In genomic region chr14:34590743-34591675, GRCm38 (mm10) we compare ENCODE assay signal across 12 mouse cellular contexts. TPM values are rescaled to one million over a fixed set of nuclear protein-coding genes. Genes with fewer than 3 reads are reported as not detected.
A peak's percentile ranks its signal among the peaks of the same experiment; 100 is the strongest.
DNase-seq lines count a peak whose midpoint lies in the region; ATAC-seq and TF ChIP-seq lines count a peak whose summit lies in the region.
"Had no signal": no experiment of that assay in that cellular context is flagged by ENCODE, and none has a peak within 500 bp of the region (broad histone marks: within the 10 kb centered on the region; RNA-seq: fewer than 3 reads in every experiment).

No protein-coding gene starts in this region.

- TF ChIP-seq CTCF in gastrocnemius, adult 2 months (IDR thresholded peaks at IDR 0.05): no peak
- TF ChIP-seq CTCF in midbrain, postnatal 0 days (IDR thresholded peaks at IDR 0.05): no peak

- DNase-seq in gastrocnemius, adult 2 months: peak; percentile 61
- no peak for DNase-seq in gastrocnemius, postnatal 4 days (ENCODE audit: low spot score in 2 of 2)
- DNase-seq in midbrain, embryonic 10.5 days (ENCODE audit: low spot score): no peak
- DNase-seq in midbrain, postnatal 0 days (ENCODE audit: low spot score): no peak
- DNase-seq in telencephalon, adult 2 months (ENCODE audit: low read depth, low spot score): peak; percentile 62
- no peak for DNase-seq in cerebellum, postnatal 36 days
- DNase-seq: kidney, adult 11 months had no signal

- H3K4me3 ChIP-seq in gastrocnemius, adult 2 months: peak overlapping the region; percentile 48
- peak overlapping the region; percentile 14; the same call in 1 of the 2 replicates for H3K4me3 ChIP-seq in midbrain, embryonic 10.5 days
- H3K4me3 ChIP-seq in midbrain, postnatal 0 days (ENCODE audit: low read depth, low read length): no peak overlapping the region
- H3K4me3 ChIP-seq in hindbrain, embryonic 12.5 days: no peak overlapping the region

- H3K4me2 ChIP-seq in midbrain, postnatal 0 days (ENCODE audit: low read depth, low read length, poor library complexity, severe bottlenecking): no peak overlapping the region
- 0 out of 2 replicates have a peak overlapping the region, but pooled peaks have one; percentile 17 for H3K4me2 ChIP-seq in hindbrain, embryonic 12.5 days (replicated peaks)

- H3K9ac ChIP-seq in midbrain, postnatal 0 days (replicated peaks; ENCODE audit: low read length, poor library complexity, severe bottlenecking): no peak overlapping the region
- H3K9ac ChIP-seq in hindbrain, embryonic 12.5 days: no peak overlapping the region

- no peak for ATAC-seq in midbrain, postnatal 0 days (ENCODE audit: low FRiP score)
- ATAC-seq in hindbrain, embryonic 12.5 days (ENCODE audit: low FRiP score): no peak
- no peak for ATAC-seq in CD4-positive, CD25-positive, alpha-beta regulatory T cell, adult 4 months

- H3K4me1 ChIP-seq in midbrain, embryonic 10.5 days: peaks cover 15% of the 10 kb centered on the region
- no peaks in the 10 kb centered on the region for H3K4me1 ChIP-seq in midbrain, postnatal 0 days (ENCODE audit: insufficient read depth, low read length)
- H3K4me1 ChIP-seq in hindbrain, embryonic 12.5 days: 0 out of 2 replicates have a peak, but pooled peaks cover 3% of the 10 kb centered on the region

- WGBS in midbrain, embryonic 10.5 days: 66% methylated on average over 24 of the region's 24 CpGs
- 54% methylated on average over 24 of the region's 24 CpGs for WGBS in midbrain, postnatal 0 days
- WGBS in hindbrain, embryonic 12.5 days: 65% methylated on average over 24 of the region's 24 CpGs

- H3K27ac ChIP-seq in gastrocnemius, adult 2 months: peak overlapping the region; percentile 99
- no peak overlapping the region for H3K27ac ChIP-seq in midbrain, embryonic 10.5 days (replicated peaks)
- H3K27ac ChIP-seq in midbrain, postnatal 0 days (ENCODE audit: low read depth, low read length): no peak overlapping the region
- no peak overlapping the region for H3K27ac ChIP-seq in hindbrain, embryonic 12.5 days
- H3K27ac ChIP-seq: macrophage had no signal

- H3K27me3 ChIP-seq in midbrain, embryonic 10.5 days (ENCODE audit: low read depth, poor library complexity, severe bottlenecking): no peaks in the 10 kb centered on the region
- no peaks in the 10 kb centered on the region for H3K27me3 ChIP-seq in midbrain, postnatal 0 days (ENCODE audit: insufficient read depth, low read length)
- no peaks in the 10 kb centered on the region for H3K27me3 ChIP-seq in hindbrain, embryonic 12.5 days

- H3K9me3 ChIP-seq in midbrain, embryonic 10.5 days (replicated peaks): no peaks in the 10 kb centered on the region
- no peaks in the 10 kb centered on the region for H3K9me3 ChIP-seq in midbrain, postnatal 0 days (ENCODE audit: low read length)
- no peaks in the 10 kb centered on the region for H3K9me3 ChIP-seq in hindbrain, embryonic 12.5 days (replicated peaks)

- intact Hi-C loops in gastrocnemius, adult 2 months (cut with DNase I): no loop called here

- no peaks in the 10 kb centered on the region for H3K36me3 ChIP-seq in midbrain, embryonic 10.5 days
- H3K36me3 ChIP-seq in midbrain, postnatal 0 days (ENCODE audit: insufficient read depth, low read length): no peaks in the 10 kb centered on the region
- no peaks in the 10 kb centered on the region for H3K36me3 ChIP-seq in hindbrain, embryonic 12.5 days

RNA-seq across cellular contexts. Expression of gene Ldb3, which starts 2.5 kb away (rescaled TPM):
- 1,000 to 10,000 TPM; 1,886 to 2,548 TPM for total RNA-seq in gastrocnemius, adult 2 months (2021)
- 1,000 to 10,000 TPM; 1,045 to 1,064 TPM for total RNA-seq in gastrocnemius, postnatal 4 days (2021)
- 0.02 TPM in 1 of 2 replicates, not detected in the other for polyA plus RNA-seq in midbrain, embryonic 10.5 days (2016; fragmentation: Nextera tagmentation; extraction: Ambion mirVana)
- 1.6 and 1.7 TPM in 2 replicates for total RNA-seq in midbrain, postnatal 0 days (2014; rRNA removed)
- 1.1 and 1.2 TPM in 2 replicates for polyA plus RNA-seq in midbrain, postnatal 0 days (2015; fragmentation: Nextera tagmentation; extraction: Ambion mirVana)
- 0.22 and 1.9 TPM in 2 replicates for polyA plus RNA-seq in hindbrain, embryonic 12.5 days (2016; fragmentation: Nextera tagmentation; extraction: Ambion mirVana)
- not detected for polyA plus RNA-seq in CD4-positive, CD25-positive, alpha-beta regulatory T cell, adult 4 months (2017; shearing (Covaris generic))
- polyA plus RNA-seq: macrophage had no signal

RNA-seq across cellular contexts. Expression of gene Opn4, which starts 8.9 kb away (rescaled TPM):
- not detected for total RNA-seq in gastrocnemius, adult 2 months (2021)
- total RNA-seq in gastrocnemius, postnatal 4 days (2021): under 1 TPM; 0.13 to 0.20 TPM
- polyA plus RNA-seq in midbrain, embryonic 10.5 days (2016; fragmentation: Nextera tagmentation; extraction: Ambion mirVana): 0.12 and 0.35 TPM in 2 replicates
- not detected in 2 replicates for total RNA-seq in midbrain, postnatal 0 days (2014; rRNA removed)
- polyA plus RNA-seq in midbrain, postnatal 0 days (2015; fragmentation: Nextera tagmentation; extraction: Ambion mirVana): 0.10 and 0.14 TPM in 2 replicates
- polyA plus RNA-seq in hindbrain, embryonic 12.5 days (2016; fragmentation: Nextera tagmentation; extraction: Ambion mirVana): not detected in 2 replicates
- polyA plus RNA-seq in CD4-positive, CD25-positive, alpha-beta regulatory T cell, adult 4 months (2017; shearing (Covaris generic)): not detected
- total RNA-seq: adrenal gland, adult 18-20 months had no signal
- polyA plus RNA-seq: macrophage; stomach, embryonic 14.5 days had no signal

Comparison
In these comparisons a context has a peak if more than half of its experiments do, and no peak if none do; other contexts are left out.
1. DNase-seq: peak in gastrocnemius, adult 2 months (single experiment) and telencephalon, adult 2 months (single experiment); none in gastrocnemius, postnatal 4 days (0 of 2), midbrain, embryonic 10.5 days (single experiment), midbrain, postnatal 0 days (single experiment) and cerebellum, postnatal 36 days (0 of 2).
2. H3K4me3 ChIP-seq: peak in gastrocnemius, adult 2 months (single experiment) and midbrain, embryonic 10.5 days (single experiment); none in midbrain, postnatal 0 days (single experiment) and hindbrain, embryonic 12.5 days (single experiment).